Mouse (Mus musculus): ENCODE measurements around the gene Pigp. TPM values are rescaled to one million over a fixed set of nuclear protein-coding genes. Genes with fewer than 3 reads are reported as not detected.

The Pigp gene
- polyA plus RNA-seq, 1 experiment from 2014 or later: 220 TPM

DNA sequence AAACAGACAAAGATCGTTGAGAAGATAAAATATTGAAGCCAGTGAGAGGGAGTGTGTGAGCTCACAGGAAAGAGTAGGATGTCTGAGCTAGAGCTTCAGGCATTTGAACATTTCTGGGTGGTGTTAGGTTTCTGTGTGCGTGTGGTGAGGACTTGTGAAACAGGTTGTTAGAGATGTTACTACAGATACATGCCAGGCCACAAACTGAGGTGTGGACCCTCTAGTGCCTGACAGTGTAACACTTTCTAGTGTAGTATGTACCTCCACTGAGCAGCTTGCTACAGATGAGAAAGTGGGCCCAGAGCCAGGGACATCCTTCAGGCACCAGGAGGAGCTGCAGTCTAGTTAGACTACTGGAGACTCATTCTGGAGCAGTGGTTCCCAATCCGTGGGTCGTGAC, 30.5 kb upstream of the Pigp start:
- TF ChIP-seq CTCF (IDR thresholded peaks at IDR 0.05; ENCODE audit: low read depth): no peak
- Histone ChIP-seq H3K9ac (ENCODE audit: low read depth, low read length) (no peak overlapping the region), H3K36me3 (ENCODE audit: insufficient read depth, low read length) (0 out of 2 replicates have a peak, but pooled peaks cover 10% of the 10 kb centered on the region), H3K4me2 (ENCODE audit: low read length) (no peak overlapping the region), H3K27ac (no peak overlapping the region), H3K4me1 (replicated peaks; ENCODE audit: insufficient read depth, low read length) (no peaks in the 10 kb centered on the region), H3K9me3 (replicated peaks; ENCODE audit: low read length) (no peaks in the 10 kb centered on the region), H3K4me3 (replicated peaks; ENCODE audit: low read depth, low read length) (no peak overlapping the region), H3K27me3 (ENCODE audit: insufficient read depth, low read length) (no peaks in the 10 kb centered on the region)
- no peak; the same call in 1 of the 2 replicates for ATAC-seq (replicated peaks; ENCODE audit: low FRiP score, low read depth)
- peak; percentile 15 for DNase-seq (ENCODE audit: low spot score)
- 62% methylated on average over 4 of the region's 4 CpGs for WGBS

- Histone ChIP-seq H3K27me3 (ENCODE audit: insufficient read depth, low read length) (no peaks in the 10 kb centered on the region), H3K36me3 (ENCODE audit: insufficient read depth, low read length) (0 out of 2 replicates have a peak, but pooled peaks cover 11% of the 10 kb centered on the region), H3K9ac (ENCODE audit: low read depth, low read length) (no peak overlapping the region), H3K27ac (no peak overlapping the region), H3K4me1 (replicated peaks; ENCODE audit: insufficient read depth, low read length) (no peaks in the 10 kb centered on the region), H3K9me3 (replicated peaks; ENCODE audit: low read length) (no peaks in the 10 kb centered on the region), H3K4me3 (replicated peaks; ENCODE audit: low read depth, low read length) (no peak overlapping the region), H3K4me2 (ENCODE audit: low read length) (no peak overlapping the region)
- 17% methylated on average over 2 of the region's 2 CpGs for WGBS
- peak; percentile 17 for DNase-seq (ENCODE audit: low spot score)
- ATAC-seq (replicated peaks; ENCODE audit: low FRiP score, low read depth): no peak
- no peak for TF ChIP-seq CTCF (IDR thresholded peaks at IDR 0.05; ENCODE audit: low read depth)
These were observed 30.0 kb upstream of the Pigp start for GRCm38 (mm10) chr16:94401636-94402035.

- H3K27ac ChIP-seq: no peak overlapping the region
- no peak for ATAC-seq (replicated peaks; ENCODE audit: low FRiP score, low read depth)
- DNase-seq (ENCODE audit: low spot score): no peak
- no peaks in the 10 kb centered on the region for H3K4me1 ChIP-seq (replicated peaks; ENCODE audit: insufficient read depth, low read length)
- no peak overlapping the region for H3K9ac ChIP-seq (ENCODE audit: low read depth, low read length)
- H3K4me3 ChIP-seq (replicated peaks; ENCODE audit: low read depth, low read length): no peak overlapping the region
- H3K4me2 ChIP-seq (ENCODE audit: low read length): no peak overlapping the region
- WGBS: 72% methylated on average over 2 of the region's 2 CpGs
- TF ChIP-seq CTCF (IDR thresholded peaks at IDR 0.05; ENCODE audit: low read depth): no peak
- 0 out of 2 replicates have a peak, but pooled peaks cover 10% of the 10 kb centered on the region for H3K36me3 ChIP-seq (ENCODE audit: insufficient read depth, low read length)
- H3K9me3 ChIP-seq (replicated peaks; ENCODE audit: low read length): no peaks in the 10 kb centered on the region
- H3K27me3 ChIP-seq (ENCODE audit: insufficient read depth, low read length): no peaks in the 10 kb centered on the region
These were observed 27.5 kb upstream of the Pigp start for GRCm38 (mm10) chr16:94399141-94399540.

DNA sequence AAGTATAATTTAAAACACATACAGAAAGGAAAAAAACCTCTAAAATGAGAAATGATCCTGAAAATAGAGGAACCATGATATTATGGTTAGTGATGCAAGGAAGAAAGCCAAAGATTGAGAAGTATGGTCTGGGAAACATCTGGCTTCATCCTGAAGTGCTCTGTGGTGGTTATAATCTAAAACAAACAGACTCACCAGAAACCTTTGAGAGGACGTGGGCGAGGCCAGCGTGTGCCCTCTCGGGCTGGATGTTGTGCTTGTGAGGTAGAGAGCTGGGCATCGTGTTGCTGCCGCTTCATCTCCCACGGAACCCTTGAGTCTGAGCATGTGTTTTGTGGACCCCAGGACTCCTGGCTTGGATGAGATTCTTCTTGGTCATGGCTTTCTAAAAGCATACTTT, 25.0 kb upstream of the Pigp start:
- Histone ChIP-seq H3K36me3 (ENCODE audit: insufficient read depth, low read length) (0 out of 2 replicates have a peak, but pooled peaks cover 13% of the 10 kb centered on the region), H3K4me2 (ENCODE audit: low read length) (no peak overlapping the region), H3K27me3 (ENCODE audit: insufficient read depth, low read length) (no peaks in the 10 kb centered on the region), H3K4me1 (replicated peaks; ENCODE audit: insufficient read depth, low read length) (no peaks in the 10 kb centered on the region), H3K9me3 (replicated peaks; ENCODE audit: low read length) (no peaks in the 10 kb centered on the region), H3K9ac (ENCODE audit: low read depth, low read length) (no peak overlapping the region), H3K4me3 (replicated peaks; ENCODE audit: low read depth, low read length) (no peak overlapping the region), H3K27ac (no peak overlapping the region)
- no peak for TF ChIP-seq CTCF (IDR thresholded peaks at IDR 0.05; ENCODE audit: low read depth)
- DNase-seq (ENCODE audit: low spot score) (no peak), ATAC-seq (replicated peaks; ENCODE audit: low FRiP score, low read depth) (no peak)
- WGBS: 78% methylated on average over 7 of the region's 7 CpGs

DNA sequence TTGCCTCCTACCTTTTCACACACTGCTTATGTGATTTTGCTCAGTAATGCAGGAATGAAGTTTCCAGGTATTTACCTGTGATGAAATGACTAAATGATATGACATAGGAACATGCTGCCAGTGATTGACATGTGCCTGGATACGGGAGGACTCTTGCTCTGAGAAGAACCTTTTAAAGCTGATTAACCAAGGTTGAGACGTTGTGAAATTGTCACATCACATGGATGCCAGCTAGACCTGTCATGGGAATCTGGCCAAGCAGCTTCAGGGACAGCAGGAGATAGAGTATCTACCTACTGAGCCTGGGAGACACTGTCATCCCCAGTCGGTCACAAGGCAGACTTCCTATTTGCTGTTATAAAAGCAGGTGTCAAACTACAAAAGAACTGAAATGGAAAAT, 23.4 kb upstream of the Pigp start:
- no peak for TF ChIP-seq CTCF (IDR thresholded peaks at IDR 0.05; ENCODE audit: low read depth)
- 71% methylated on average over 3 of the region's 3 CpGs for WGBS

DNA sequence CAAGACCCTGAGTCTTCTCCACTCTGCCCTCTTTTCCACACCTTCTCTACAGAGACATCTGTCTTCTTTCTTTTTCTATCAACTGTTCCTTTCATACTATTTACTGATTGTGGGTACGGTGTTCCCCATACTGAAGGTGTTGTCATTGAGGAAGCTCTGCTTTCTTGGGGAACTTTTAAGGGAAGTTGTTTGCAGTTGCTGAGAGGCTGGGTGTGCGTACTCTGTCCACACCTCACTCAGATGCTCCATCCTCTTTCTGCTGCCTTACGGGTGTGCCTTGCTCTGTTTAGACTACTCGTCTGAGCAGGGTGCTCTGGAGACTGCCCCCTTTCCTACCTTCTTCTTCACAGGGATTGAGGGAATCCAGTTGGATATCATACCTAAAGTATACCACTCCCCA, 20.7 kb upstream of the Pigp start:
- Histone ChIP-seq H3K27me3 (ENCODE audit: insufficient read depth, low read length) (no peaks in the 10 kb centered on the region), H3K9me3 (replicated peaks; ENCODE audit: low read length) (no peaks in the 10 kb centered on the region), H3K9ac (ENCODE audit: low read depth, low read length) (no peak overlapping the region), H3K36me3 (ENCODE audit: insufficient read depth, low read length) (0 out of 2 replicates have a peak, but pooled peaks cover 13% of the 10 kb centered on the region), H3K4me3 (replicated peaks; ENCODE audit: low read depth, low read length) (no peak overlapping the region), H3K27ac (no peak overlapping the region), H3K4me1 (replicated peaks; ENCODE audit: insufficient read depth, low read length) (no peaks in the 10 kb centered on the region), H3K4me2 (ENCODE audit: low read length) (no peak overlapping the region)
- TF ChIP-seq CTCF (IDR thresholded peaks at IDR 0.05; ENCODE audit: low read depth): no peak
- 85% methylated on average over 4 of the region's 4 CpGs for WGBS
- ATAC-seq (replicated peaks; ENCODE audit: low FRiP score, low read depth) (no peak), DNase-seq (ENCODE audit: low spot score) (no peak)

More for the DNA sequence above, 23.4 kb upstream of the Pigp start:
- Histone ChIP-seq H3K9me3 (replicated peaks; ENCODE audit: low read length) (no peaks in the 10 kb centered on the region), H3K4me3 (replicated peaks; ENCODE audit: low read depth, low read length) (no peak overlapping the region), H3K27ac (no peak overlapping the region), H3K4me1 (replicated peaks; ENCODE audit: insufficient read depth, low read length) (no peaks in the 10 kb centered on the region), H3K36me3 (ENCODE audit: insufficient read depth, low read length) (0 out of 2 replicates have a peak, but pooled peaks cover 13% of the 10 kb centered on the region), H3K27me3 (ENCODE audit: insufficient read depth, low read length) (no peaks in the 10 kb centered on the region), H3K9ac (ENCODE audit: low read depth, low read length) (no peak overlapping the region), H3K4me2 (ENCODE audit: low read length) (no peak overlapping the region)
- DNase-seq (ENCODE audit: low spot score) (no peak), ATAC-seq (replicated peaks; ENCODE audit: low FRiP score, low read depth) (no peak)

- H3K4me2 ChIP-seq (ENCODE audit: low read length): no peak overlapping the region
- H3K9me3 ChIP-seq (replicated peaks; ENCODE audit: low read length): no peaks in the 10 kb centered on the region
- H3K27me3 ChIP-seq (ENCODE audit: insufficient read depth, low read length): no peaks in the 10 kb centered on the region
- H3K9ac ChIP-seq (ENCODE audit: low read depth, low read length): no peak overlapping the region
- H3K27ac ChIP-seq: no peak overlapping the region
- no peak for DNase-seq (ENCODE audit: low spot score)
- 92% methylated on average over 7 of the region's 7 CpGs for WGBS
- no peak for TF ChIP-seq CTCF (IDR thresholded peaks at IDR 0.05; ENCODE audit: low read depth)
- ATAC-seq (replicated peaks; ENCODE audit: low FRiP score, low read depth): no peak
- no peaks in the 10 kb centered on the region for H3K4me1 ChIP-seq (replicated peaks; ENCODE audit: insufficient read depth, low read length)
- 0 out of 2 replicates have a peak, but pooled peaks cover 4% of the 10 kb centered on the region for H3K36me3 ChIP-seq (ENCODE audit: insufficient read depth, low read length)
- H3K4me3 ChIP-seq (replicated peaks; ENCODE audit: low read depth, low read length): no peak overlapping the region
These were observed 16.0 kb upstream of the Pigp start for GRCm38 (mm10) chr16:94387690-94388089.
